Mouse (Mus musculus): Measurements from ENCODE around the gene Polr2i. TPM values are rescaled to one million over a fixed set of nuclear protein-coding genes. Genes with fewer than 3 reads are reported as not detected.
"Not testable (repeated sequence)": the region's sequence is repeated elsewhere in the genome, so short reads cannot be mapped to it uniquely, and the experiment has no call there.

The Polr2i gene
- total RNA-seq (2012; rRNA removed) = 209 and 309 TPM in 2 replicates

- Histone ChIP-seq H3K36me3 (ENCODE audit: control insufficient read depth, insufficient read depth, low read length, poor library complexity, severe bottlenecking) (peaks cover 15% of the 10 kb centered on the region; the same call in 1 of the 2 replicates), H3K27ac (ENCODE audit: insufficient read depth, low read depth, low read length, poor library complexity, severe bottlenecking) (peak within 1 kb of the TSS; percentile 95), H3K9ac (ENCODE audit: insufficient read depth, low read depth, low read length, poor library complexity, severe bottlenecking) (peak within 1 kb of the TSS; percentile 92), H3K4me1 (ENCODE audit: control insufficient read depth in 2 of 2, insufficient read depth in 2 of 2, low read length in 2 of 2, poor library complexity in 1 of 2) (peaks cover 0 to 8% of the 10 kb centered on the region in 2 experiments; a peak in 1 of 4 replicates), H3K4me3 (ENCODE audit: insufficient read depth in 1 of 2, low read depth in 1 of 2, low read length in 2 of 2, poor library complexity in 1 of 2, severe bottlenecking in 1 of 2) (peak within 1 kb of the TSS; percentile 81 to 89), H3K9me3 (ENCODE audit: control insufficient read depth, insufficient read depth, low read depth, low read length) (no peaks in the 10 kb centered on the region)
- 0 out of 2 replicates have a peak, but pooled peaks have one; percentile 16 for TF ChIP-seq MAFK (IDR thresholded peaks at IDR 0.05; ENCODE audit: insufficient read depth, low read depth, low read length)
- peak; percentile 98 for TF ChIP-seq ZNF384 (IDR thresholded peaks at IDR 0.05; ENCODE audit: low read depth, low read length)
- peak; percentile 76 for TF ChIP-seq HCFC1 (IDR thresholded peaks at IDR 0.05; ENCODE audit: borderline replicate concordance, insufficient read depth, low read length)
- no peak for TF ChIP-seq ZC3H11A (IDR thresholded peaks at IDR 0.05; ENCODE audit: borderline replicate concordance, low read depth, low read length)
- TF ChIP-seq CHD2 (IDR thresholded peaks at IDR 0.05; ENCODE audit: low read depth, low read length) = peak; percentile 88
- in situ Hi-C loops (cut with MboI; ENCODE audit: low sequenced_read_pairs in 2 of 2, unreplicated experiment in 2 of 2) = no loop called here
- peak; percentile 97 for DNase-seq (ENCODE audit: low read depth, low spot score)
Measured at GRCm38 (mm10) chr7:30231669-30232454, at the start of gene Polr2i, which contains the start of gene Tbcb. Gene Polr2i, plus strand, starts transcription at chr7:30231948. Gene Tbcb, minus strand, starts transcription at chr7:30232272.

DNA sequence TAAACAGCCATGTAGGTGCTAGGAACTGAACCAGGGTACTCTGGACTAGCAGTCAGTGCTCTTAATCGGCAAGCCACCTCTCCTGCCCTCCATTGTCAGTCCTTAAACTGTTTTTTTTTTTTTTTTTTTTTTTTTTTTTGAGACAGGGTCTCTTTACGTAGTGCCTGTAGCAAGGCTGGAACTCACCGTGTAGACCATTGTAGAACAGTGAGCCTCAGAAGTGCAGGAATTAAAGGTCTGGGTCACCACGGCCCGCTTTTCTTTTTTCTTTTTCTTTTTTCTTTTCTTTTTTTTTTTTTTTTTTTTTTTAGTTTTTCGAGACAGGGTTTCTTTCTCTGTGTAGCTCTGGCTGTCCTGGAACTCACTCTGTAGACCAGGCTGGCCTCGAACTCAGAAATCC, 48.6 kb upstream of the Polr2i start:
- peaks cover 24% of the 10 kb centered on the region for H3K36me3 ChIP-seq (ENCODE audit: control insufficient read depth, insufficient read depth, low read length, poor library complexity, severe bottlenecking)
- peaks cover 4 to 26% of the 10 kb centered on the region in 2 experiments; a peak in 3 of 4 replicates for H3K4me1 ChIP-seq (ENCODE audit: control insufficient read depth in 2 of 2, insufficient read depth in 2 of 2, low read length in 2 of 2, poor library complexity in 1 of 2)
- in situ Hi-C loops (cut with MboI; ENCODE audit: low sequenced_read_pairs in 2 of 2, unreplicated experiment in 2 of 2); H3K9ac ChIP-seq (ENCODE audit: insufficient read depth, low read depth, low read length, poor library complexity, severe bottlenecking); H3K4me3 ChIP-seq (ENCODE audit: insufficient read depth in 1 of 2, low read depth in 1 of 2, low read length in 2 of 2, poor library complexity in 1 of 2, severe bottlenecking in 1 of 2); H3K9me3 ChIP-seq (ENCODE audit: control insufficient read depth, insufficient read depth, low read depth, low read length); DNase-seq (ENCODE audit: low read depth, low spot score); H3K27ac ChIP-seq (ENCODE audit: insufficient read depth, low read depth, low read length, poor library complexity, severe bottlenecking): not testable (repeated sequence)
- TF ChIP-seq ZNF384 (IDR thresholded peaks at IDR 0.05; ENCODE audit: low read depth, low read length) = peak; percentile 78

DNA sequence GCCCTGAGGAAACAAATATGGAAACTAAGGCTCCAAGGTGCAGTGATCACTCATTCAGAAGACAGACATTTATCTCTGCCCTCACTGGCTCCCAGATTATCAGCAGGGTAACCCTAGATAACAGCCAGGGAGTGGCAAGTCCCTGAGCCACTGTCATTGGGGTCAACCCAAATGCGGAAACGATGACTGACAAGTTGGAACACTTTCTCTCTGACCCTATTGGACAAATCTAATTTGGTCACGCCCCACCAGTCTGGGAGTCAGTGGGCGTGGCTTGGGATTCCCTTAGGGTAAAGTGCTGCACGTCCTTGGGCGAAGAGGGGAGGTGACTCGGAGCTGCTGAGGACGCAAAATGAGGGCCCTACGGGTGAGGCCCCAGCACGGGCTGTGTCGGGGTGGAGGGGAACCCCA, 47.9 kb upstream of the Polr2i start, which contains the start of gene Cox7a1:
Gene Cox7a1, plus strand, starts transcription at position 266 of the 411 bp plus-strand sequence.
- Histone ChIP-seq H3K4me1 (ENCODE audit: control insufficient read depth in 2 of 2, insufficient read depth in 2 of 2, low read length in 2 of 2, poor library complexity in 1 of 2) (peaks cover 4 to 31% of the 10 kb centered on the region in 2 experiments; a peak in 3 of 4 replicates), H3K27ac (ENCODE audit: insufficient read depth, low read depth, low read length, poor library complexity, severe bottlenecking) (peak within 1 kb of the TSS; percentile 64; the same call in 1 of the 2 replicates), H3K4me3 (ENCODE audit: insufficient read depth in 1 of 2, low read depth in 1 of 2, low read length in 2 of 2, poor library complexity in 1 of 2, severe bottlenecking in 1 of 2) (peak within 1 kb of the TSS; percentile 52 to 64), H3K9ac (ENCODE audit: insufficient read depth, low read depth, low read length, poor library complexity, severe bottlenecking) (peak within 1 kb of the TSS; percentile 63; the same call in 1 of the 2 replicates), H3K36me3 (ENCODE audit: control insufficient read depth, insufficient read depth, low read length, poor library complexity, severe bottlenecking) (peaks cover 31% of the 10 kb centered on the region), H3K9me3 (ENCODE audit: control insufficient read depth, insufficient read depth, low read depth, low read length) (no peaks in the 10 kb centered on the region)
- in situ Hi-C loops (cut with MboI; ENCODE audit: low sequenced_read_pairs in 2 of 2, unreplicated experiment in 2 of 2) = no loop called here
- no peak for TF ChIP-seq HCFC1 (IDR thresholded peaks at IDR 0.05; ENCODE audit: borderline replicate concordance, insufficient read depth, low read length)
- TF ChIP-seq CHD2 (IDR thresholded peaks at IDR 0.05; ENCODE audit: low read depth, low read length) = no peak
- no peak for TF ChIP-seq ZC3H11A (IDR thresholded peaks at IDR 0.05; ENCODE audit: borderline replicate concordance, low read depth, low read length)
- TF ChIP-seq ZNF384 (IDR thresholded peaks at IDR 0.05; ENCODE audit: low read depth, low read length) = no peak
- no peak for TF ChIP-seq MAFK (IDR thresholded peaks at IDR 0.05; ENCODE audit: insufficient read depth, low read depth, low read length)
- peak; percentile 99 for DNase-seq (ENCODE audit: low read depth, low spot score)

DNA sequence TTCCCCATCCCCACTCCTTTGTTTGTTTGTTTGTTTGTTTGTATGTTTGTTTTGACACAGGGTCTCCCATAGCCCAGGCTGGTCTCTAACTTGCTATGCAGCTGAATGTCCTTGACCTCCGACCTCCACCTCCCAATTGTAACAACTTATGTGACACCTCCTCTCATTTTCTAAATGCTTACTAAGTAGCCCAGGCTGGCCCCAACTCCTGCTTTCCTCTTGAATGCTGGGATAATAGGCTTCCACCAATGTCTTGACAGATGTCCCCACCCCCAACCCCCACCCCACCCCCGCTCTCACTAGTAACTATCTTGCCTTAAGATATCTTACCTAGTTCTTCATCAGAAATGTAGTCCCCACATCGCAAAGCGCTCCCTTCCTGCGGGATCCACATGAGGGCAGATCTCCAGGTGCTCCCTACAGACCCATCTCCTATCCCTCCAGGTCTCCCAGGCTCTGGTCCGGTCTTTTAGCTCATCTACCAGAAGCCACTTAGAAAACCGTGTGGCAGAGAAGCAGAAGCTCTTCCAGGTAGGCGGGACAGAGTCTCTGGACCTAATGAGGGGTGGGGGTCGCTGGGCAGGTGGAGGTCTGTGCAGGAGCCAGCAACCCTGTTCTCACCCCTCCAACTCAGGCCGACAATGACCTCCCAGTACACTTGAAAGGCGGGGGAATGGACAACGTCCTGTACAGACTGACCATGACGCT, 47.0 kb upstream of the Polr2i start:
- no peak overlapping the region for H3K9ac ChIP-seq (ENCODE audit: insufficient read depth, low read depth, low read length, poor library complexity, severe bottlenecking)
- no peak for TF ChIP-seq MAFK (IDR thresholded peaks at IDR 0.05; ENCODE audit: insufficient read depth, low read depth, low read length)
- TF ChIP-seq HCFC1 (IDR thresholded peaks at IDR 0.05; ENCODE audit: borderline replicate concordance, insufficient read depth, low read length) = no peak
- TF ChIP-seq ZNF384 (IDR thresholded peaks at IDR 0.05; ENCODE audit: low read depth, low read length) = no peak
- TF ChIP-seq ZC3H11A (IDR thresholded peaks at IDR 0.05; ENCODE audit: borderline replicate concordance, low read depth, low read length) = no peak
- TF ChIP-seq CHD2 (IDR thresholded peaks at IDR 0.05; ENCODE audit: low read depth, low read length) = no peak
- H3K27ac ChIP-seq (ENCODE audit: insufficient read depth, low read depth, low read length, poor library complexity, severe bottlenecking) = peak overlapping the region; percentile 64; the same call in 1 of the 2 replicates
- no peaks in the 10 kb centered on the region for H3K9me3 ChIP-seq (ENCODE audit: control insufficient read depth, insufficient read depth, low read depth, low read length)
- H3K36me3 ChIP-seq (ENCODE audit: control insufficient read depth, insufficient read depth, low read length, poor library complexity, severe bottlenecking) = peaks cover 36% of the 10 kb centered on the region
- H3K4me1 ChIP-seq (ENCODE audit: control insufficient read depth in 2 of 2, insufficient read depth in 2 of 2, low read length in 2 of 2, poor library complexity in 1 of 2) = peaks cover 4 to 33% of the 10 kb centered on the region in 2 experiments; a peak in 3 of 4 replicates
- H3K4me3 ChIP-seq (ENCODE audit: insufficient read depth in 1 of 2, low read depth in 1 of 2, low read length in 2 of 2, poor library complexity in 1 of 2, severe bottlenecking in 1 of 2) = peak overlapping the region; percentile 52 to 64; a peak in 1 of 4 replicates
- no peak for DNase-seq (ENCODE audit: low read depth, low spot score)
- in situ Hi-C loops (cut with MboI; ENCODE audit: low sequenced_read_pairs in 2 of 2, unreplicated experiment in 2 of 2) = no loop called here

Data from ES-E14 (cell line).